Mouse (Mus musculus) liver, postnatal 0 days (tissue): ENCODE data around the gene Ifrd2. TPM values are rescaled to one million over a fixed set of nuclear protein-coding genes. Genes with fewer than 3 reads are reported as not detected.

Experiments
- ATAC-seq: fragments of 200-750 bp; cut with Nextera tagmentation; 2 replicates; pipeline ENCODE4 v1.8.0; 2017; ENCODE audit warnings: mild to moderate bottlenecking, moderate library complexity
- DNase-seq: peaks from one replicate; pipeline ENCODE4 v3.0.0-alpha.2; 2016
- H3K27ac ChIP-seq: fragments of 300-500 bp; sonication (generic); 2 replicates; pipeline ENCODE4 v1.5.1; 2014; ENCODE audit warnings: antibody characterized with exemption, moderate library complexity, mild to moderate bottlenecking, low read depth
- H3K27me3 ChIP-seq: fragments of 300-500 bp; sonication (generic); 2 replicates; pipeline ENCODE4 v1.6.1; 2014; ENCODE audit warnings: low read length, control low read depth, mixed read lengths; ENCODE audit not compliant: insufficient read depth
- H3K36me3 ChIP-seq: fragments of 300-500 bp; sonication (generic); replicated peaks from 2 replicates; pipeline ENCODE4 v1.6.1; 2014; ENCODE audit warnings: mild to moderate bottlenecking, control low read depth, low read length, moderate library complexity, mixed read lengths; ENCODE audit not compliant: insufficient read depth
- H3K4me1 ChIP-seq: fragments of 300-500 bp; sonication (generic); 2 replicates; pipeline ENCODE4 v1.6.1; 2014; ENCODE audit warnings: antibody characterized with exemption, mild to moderate bottlenecking, control low read depth; ENCODE audit not compliant: insufficient read depth
- H3K4me2 ChIP-seq: fragments of 300-500 bp; sonication (generic); 2 replicates; pipeline ENCODE4 v1.6.1; 2014; ENCODE audit warnings: low read depth, mild to moderate bottlenecking, low read length, moderate library complexity, mixed read lengths
- H3K4me3 ChIP-seq: fragments of 300-500 bp; sonication (generic); 2 replicates; pipeline ENCODE4 v1.5.1; 2014; ENCODE audit warnings: low read depth, low read length
- H3K9ac ChIP-seq: fragments of 300-500 bp; sonication (generic); replicated peaks from 2 replicates; pipeline ENCODE4 v1.6.1; 2014; ENCODE audit warnings: mild to moderate bottlenecking, moderate library complexity
- H3K9me3 ChIP-seq: fragments of 300-500 bp; sonication (generic); 2 replicates; pipeline ENCODE4 v1.6.1; 2016; ENCODE audit warnings: mild to moderate bottlenecking, control low read depth, low read length, mixed read lengths
- CTCF ChIP-seq: sonication (generic); IDR thresholded peaks from 2 replicates; pipeline ENCODE4 v1.5.1; 2016; ENCODE audit warnings: antibody characterized with exemption, low read depth
- EP300 ChIP-seq: IDR thresholded peaks from 2 replicates; pipeline ENCODE4 v1.6.1; 2016; ENCODE audit warnings: antibody characterized with exemption, low read depth, mild to moderate bottlenecking
- WGBS: fragments of 180-500 bp; shearing (Covaris S2); extraction: QIAGEN DNeasy Blood & Tissue Kit; methylation state at CpG from one replicate; pipeline ENCODE4 v1.1.7; 2014; ENCODE audit not compliant: insufficient replicate concordance; 5-methylcytosine and 5-hydroxymethylcytosine counted together
- polyA plus RNA-seq: library from polyadenylated mRNA; unstranded; fragments of >200 nt; fragmentation: Nextera tagmentation; extraction: Ambion mirVana; gene quantifications from 2 replicates; pipeline ENCODE4 v1.2.1, GENCODE M21; 2015

Ifrd2 gene
- polyA plus RNA-seq, 1 experiment from 2014 or later, result 68.0 TPM

- H3K4me1 ChIP-seq, result peaks cover 20% of the 10 kb centered on the region
- H3K27ac ChIP-seq, result no peak overlapping the region
- H3K9me3 ChIP-seq, result no peaks in the 10 kb centered on the region
- ATAC-seq (no peak), DNase-seq (no peak)
- H3K4me2 ChIP-seq, result no peak overlapping the region
- WGBS, result 54% methylated on average over 23 of the region's 23 CpGs
- no peaks in the 10 kb centered on the region for H3K36me3 ChIP-seq
- H3K27me3 ChIP-seq, result no peaks in the 10 kb centered on the region
- H3K9ac ChIP-seq, result no peak overlapping the region
- H3K4me3 ChIP-seq, result no peak overlapping the region
- TF ChIP-seq CTCF (no peak), EP300 (no peak)
Measured at GRCm38 (mm10) chr9:107605041-107605661, 17.7 kb downstream of the Ifrd2 start.

- H3K4me1 ChIP-seq, result peaks cover 26% of the 10 kb centered on the region
Measured at GRCm38 (mm10) chr9:107606591-107606990, 19.1 kb downstream of the Ifrd2 start.

GRCm38 (mm10) chr9:107607036-107607435, 19.6 kb downstream of the Ifrd2 start:
- no peak for ATAC-seq
- peak overlapping the region; percentile 10; the same call in 1 of the 2 replicates for H3K4me3 ChIP-seq
- TF ChIP-seq EP300 (no peak), CTCF (no peak)
- H3K36me3 ChIP-seq, result no peaks in the 10 kb centered on the region
- no peak overlapping the region for H3K27ac ChIP-seq
- H3K4me1 ChIP-seq, result peaks cover 31% of the 10 kb centered on the region
- no peak for DNase-seq
- WGBS, result 80% methylated on average over 2 of the region's 2 CpGs
- H3K27me3 ChIP-seq, result no peaks in the 10 kb centered on the region
- H3K4me2 ChIP-seq, result peak overlapping the region; percentile 51
- no peak overlapping the region for H3K9ac ChIP-seq
- H3K9me3 ChIP-seq, result no peaks in the 10 kb centered on the region

More at GRCm38 (mm10) chr9:107606591-107606990, 19.1 kb downstream of the Ifrd2 start:
- Histone ChIP-seq H3K27ac (no peak overlapping the region), H3K4me3 (peak overlapping the region; percentile 10; the same call in 1 of the 2 replicates), H3K27me3 (no peaks in the 10 kb centered on the region), H3K36me3 (no peaks in the 10 kb centered on the region), H3K9me3 (no peaks in the 10 kb centered on the region), H3K9ac (no peak overlapping the region; the same call in 1 of the 2 replicates), H3K4me2 (peak overlapping the region; percentile 51)
- TF ChIP-seq CTCF, result no peak
- no peak for TF ChIP-seq EP300
- 46% methylated on average over 9 of the region's 9 CpGs for WGBS
- DNase-seq (no peak), ATAC-seq (no peak)

- H3K4me1 ChIP-seq, result peaks cover 30% of the 10 kb centered on the region
- no peak overlapping the region for H3K4me3 ChIP-seq
- ATAC-seq (no peak), DNase-seq (no peak)
- peak overlapping the region; percentile 5 for H3K4me2 ChIP-seq
- no peaks in the 10 kb centered on the region for H3K27me3 ChIP-seq
- no peak overlapping the region; the same call in 1 of the 2 replicates for H3K9ac ChIP-seq
- no peaks in the 10 kb centered on the region for H3K9me3 ChIP-seq
- 45% methylated on average over 9 of the region's 9 CpGs for WGBS
- TF ChIP-seq EP300, result no peak
- no peak for TF ChIP-seq CTCF
- H3K27ac ChIP-seq, result peak overlapping the region; percentile 6; the same call in 1 of the 2 replicates
- no peaks in the 10 kb centered on the region for H3K36me3 ChIP-seq
Measured at GRCm38 (mm10) chr9:107607653-107608245, 20.3 kb downstream of the Ifrd2 start.

GRCm38 (mm10) chr9:107608741-107609432, 21.4 kb downstream of the Ifrd2 start, which contains the start of gene Sema3b:
Sema3b (minus strand) TSS chr9:107609229.
- 56% methylated on average over 12 of the region's 12 CpGs for WGBS
- TF ChIP-seq CTCF (no peak), EP300 (no peak)
- Histone ChIP-seq H3K4me2 (no peak within 1 kb of the TSS; the same call in 1 of the 2 replicates), H3K9me3 (no peaks in the 10 kb centered on the region), H3K9ac (no peak within 1 kb of the TSS), H3K36me3 (peaks cover 2% of the 10 kb centered on the region; the same call in 1 of the 2 replicates), H3K4me3 (no peak within 1 kb of the TSS), H3K4me1 (peaks cover 37% of the 10 kb centered on the region), H3K27ac (peak within 1 kb of the TSS; percentile 6; the same call in 1 of the 2 replicates), H3K27me3 (no peaks in the 10 kb centered on the region)
- ATAC-seq (no peak), DNase-seq (peak; percentile 52)

GRCm38 (mm10) chr9:107609433-107609830, 22.0 kb downstream of the Ifrd2 start:
- TF ChIP-seq EP300, result no peak
- no peak for TF ChIP-seq CTCF
- H3K4me2 ChIP-seq, result no peak overlapping the region
- peaks cover 7% of the 10 kb centered on the region for H3K36me3 ChIP-seq
- peaks cover 37% of the 10 kb centered on the region for H3K4me1 ChIP-seq
- no peak for DNase-seq
- H3K27ac ChIP-seq, result no peak overlapping the region
- WGBS, result 81% methylated on average over 4 of the region's 4 CpGs
- no peak overlapping the region for H3K4me3 ChIP-seq
- H3K9me3 ChIP-seq, result no peaks in the 10 kb centered on the region
- H3K27me3 ChIP-seq, result no peaks in the 10 kb centered on the region
- ATAC-seq, result no peak
- H3K9ac ChIP-seq, result no peak overlapping the region
